Mouse (Mus musculus): ENCODE measurements at regions not wholly inside any gene's neighbourhood (a gene's known extent, or its start where the extent isn't known, plus 50 kb on each side); places are given as distances from the start of the nearest gene placed in this dataset.

GRCm38 (mm10) chr3:63538881-63539280 is 55.2 kb upstream of the Gm34302 start:
- TF ChIP-seq CTCF (IDR thresholded peaks at IDR 0.05; ENCODE audit: borderline replicate concordance, insufficient read depth, low read length) (no peak), POLR2A (IDR thresholded peaks at IDR 0.05; ENCODE audit: low read depth, low read length) (no peak)

Data from embryonic fibroblast, embryonic 13.5 days (primary cell).